Mouse (Mus musculus) stomach, embryonic 14.5 days (tissue): ENCODE measurements around the gene Smim7. TPM values are rescaled to one million over a fixed set of nuclear protein-coding genes. Genes with fewer than 3 reads are reported as not detected.
A peak's percentile ranks its signal among the peaks of the same experiment; 100 is the strongest.

Experiments
- ATAC-seq: fragments of 200-750 bp; cut with Nextera tagmentation; 2 replicates; pipeline ENCODE4 v1.8.0; 2017; ENCODE audit warnings: low read depth, moderate TSS enrichment; ENCODE audit not compliant: insufficient number of reproducible peaks, insufficient read depth, low FRiP score
- H3K27ac ChIP-seq: fragments of 300-500 bp; sonication (generic); 2 replicates; pipeline ENCODE4 v1.5.1; 2014; ENCODE audit warnings: mild to moderate bottlenecking, low read length, moderate library complexity, mixed read lengths
- H3K27me3 ChIP-seq: fragments of 300-500 bp; sonication (generic); 2 replicates; pipeline ENCODE4 v1.6.1; 2014; ENCODE audit warnings: low read length, control low read depth, mixed read lengths; ENCODE audit not compliant: control insufficient read depth, insufficient read depth
- H3K36me3 ChIP-seq: fragments of 300-500 bp; sonication (generic); 2 replicates; pipeline ENCODE4 v1.6.1; 2014; ENCODE audit warnings: mild to moderate bottlenecking, control low read depth, low read length, moderate library complexity, mixed read lengths; ENCODE audit not compliant: control insufficient read depth, insufficient read depth
- H3K4me1 ChIP-seq: fragments of 300-500 bp; sonication (generic); 2 replicates; pipeline ENCODE4 v1.6.1; 2014; ENCODE audit warnings: low read length, control low read depth, mixed read lengths; ENCODE audit not compliant: control insufficient read depth, insufficient read depth
- H3K4me2 ChIP-seq: fragments of 300-500 bp; sonication (generic); replicated peaks from 2 replicates; pipeline ENCODE4 v1.6.1; 2014; ENCODE audit warnings: low read depth, low read length, control low read depth
- H3K4me3 ChIP-seq: fragments of 300-500 bp; sonication (generic); 2 replicates; pipeline ENCODE4 v1.5.1; 2014; ENCODE audit warnings: low read depth, low read length, control low read depth
- H3K9ac ChIP-seq: fragments of 300-500 bp; sonication (generic); replicated peaks from 2 replicates; pipeline ENCODE4 v1.6.1; 2014; ENCODE audit warnings: low read depth, mild to moderate bottlenecking, control low read depth, low read length, moderate library complexity, mixed read lengths
- H3K9me3 ChIP-seq: fragments of 300-500 bp; sonication (generic); 2 replicates; pipeline ENCODE4 v1.6.1; 2016; ENCODE audit warnings: low read depth, low read length, control low read depth; ENCODE audit not compliant: control insufficient read depth
- WGBS: fragments of 180-500 bp; shearing (Covaris S2); extraction: QIAGEN DNeasy Blood & Tissue Kit; methylation state at CpG from one replicate; pipeline ENCODE4 v1.1.7; 2014; 5-methylcytosine and 5-hydroxymethylcytosine counted together
- polyA plus RNA-seq: library from polyadenylated mRNA; unstranded; fragments of >200 nt; fragmentation: Nextera tagmentation; extraction: Ambion mirVana; gene quantifications from 2 replicates; pipeline ENCODE4 v1.2.1, GENCODE M21; 2014

The Smim7 gene
- 150 and 154 TPM in 2 replicates for polyA plus RNA-seq

- under 1% methylated on average over 52 of the region's 52 CpGs for WGBS
- Histone ChIP-seq H3K36me3 (peaks cover 36% of the 10 kb centered on the region), H3K4me2 (peak within 1 kb of the TSS; percentile 97), H3K4me3 (peak within 1 kb of the TSS; percentile 65), H3K27me3 (no peaks in the 10 kb centered on the region), H3K27ac (peak within 1 kb of the TSS; percentile 94), H3K9ac (peak within 1 kb of the TSS; percentile 64), H3K4me1 (no peaks in the 10 kb centered on the region), H3K9me3 (no peaks in the 10 kb centered on the region)
- ATAC-seq, result peak; percentile 96
These were observed at the start of gene Smim7 for GRCm38 (mm10) chr8:72570633-72571610. Gene Smim7 (minus strand): TSS chr8:72571088.

- H3K9ac ChIP-seq, result no peak overlapping the region
- WGBS, result 58% methylated on average over 2 of the region's 2 CpGs
- no peak overlapping the region for H3K27ac ChIP-seq
- no peaks in the 10 kb centered on the region for H3K9me3 ChIP-seq
- H3K27me3 ChIP-seq, result no peaks in the 10 kb centered on the region
- no peak for ATAC-seq
- no peak overlapping the region for H3K4me2 ChIP-seq
- H3K4me3 ChIP-seq, result no peak overlapping the region
- no peaks in the 10 kb centered on the region for H3K36me3 ChIP-seq
- H3K4me1 ChIP-seq, result no peaks in the 10 kb centered on the region
These were observed 19.3 kb upstream of the Smim7 start for GRCm38 (mm10) chr8:72590198-72590597.

- 74% methylated on average over 7 of the region's 7 CpGs for WGBS
- Histone ChIP-seq H3K27me3 (no peaks in the 10 kb centered on the region), H3K27ac (no peak overlapping the region), H3K9ac (no peak overlapping the region), H3K9me3 (no peaks in the 10 kb centered on the region), H3K4me3 (no peak overlapping the region), H3K4me1 (no peaks in the 10 kb centered on the region), H3K4me2 (no peak overlapping the region), H3K36me3 (no peaks in the 10 kb centered on the region)
- no peak for ATAC-seq
These were observed 18.4 kb upstream of the Smim7 start for GRCm38 (mm10) chr8:72589286-72589685.

GRCm38 (mm10) chr8:72588865-72589264 is 18.0 kb upstream of the Smim7 start:
- H3K4me1 ChIP-seq, result no peaks in the 10 kb centered on the region
- H3K27ac ChIP-seq, result no peak overlapping the region
- H3K4me2 ChIP-seq, result no peak overlapping the region
- WGBS, result 89% methylated on average over 10 of the region's 10 CpGs
- no peak overlapping the region for H3K4me3 ChIP-seq
- no peak for ATAC-seq
- H3K9ac ChIP-seq, result no peak overlapping the region
- no peaks in the 10 kb centered on the region for H3K9me3 ChIP-seq
- no peaks in the 10 kb centered on the region for H3K36me3 ChIP-seq
- no peaks in the 10 kb centered on the region for H3K27me3 ChIP-seq

- 67% methylated on average over 6 of the region's 6 CpGs for WGBS
- H3K36me3 ChIP-seq, result no peaks in the 10 kb centered on the region
- no peak overlapping the region for H3K27ac ChIP-seq
- H3K9me3 ChIP-seq, result no peaks in the 10 kb centered on the region
- H3K4me2 ChIP-seq, result no peak overlapping the region
- H3K27me3 ChIP-seq, result no peaks in the 10 kb centered on the region
- no peaks in the 10 kb centered on the region for H3K4me1 ChIP-seq
- H3K4me3 ChIP-seq, result no peak overlapping the region
- H3K9ac ChIP-seq, result no peak overlapping the region
- ATAC-seq, result no peak
These were observed 16.9 kb upstream of the Smim7 start for GRCm38 (mm10) chr8:72587806-72588205.

- H3K27me3 ChIP-seq, result no peaks in the 10 kb centered on the region
- no peaks in the 10 kb centered on the region for H3K4me1 ChIP-seq
- no peak overlapping the region for H3K4me3 ChIP-seq
- no peak overlapping the region for H3K4me2 ChIP-seq
- no peaks in the 10 kb centered on the region for H3K9me3 ChIP-seq
- ATAC-seq, result no peak
- 69% methylated on average over 6 of the region's 6 CpGs for WGBS
- H3K9ac ChIP-seq, result no peak overlapping the region
- peaks cover 8% of the 10 kb centered on the region; the same call in 1 of the 2 replicates for H3K36me3 ChIP-seq
- H3K27ac ChIP-seq, result no peak overlapping the region
These were observed 13.5 kb upstream of the Smim7 start for GRCm38 (mm10) chr8:72584390-72584789.

- WGBS, result 83% methylated on average over 7 of the region's 7 CpGs
- Histone ChIP-seq H3K4me2 (no peak overlapping the region), H3K9me3 (no peaks in the 10 kb centered on the region), H3K4me3 (no peak overlapping the region), H3K27ac (no peak overlapping the region), H3K4me1 (no peaks in the 10 kb centered on the region), H3K27me3 (no peaks in the 10 kb centered on the region), H3K36me3 (peaks cover 8% of the 10 kb centered on the region; the same call in 1 of the 2 replicates), H3K9ac (no peak overlapping the region)
- no peak for ATAC-seq
These were observed 12.3 kb upstream of the Smim7 start for GRCm38 (mm10) chr8:72583056-72583771.

GRCm38 (mm10) chr8:72579374-72579773 is 8.5 kb upstream of the Smim7 start:
- H3K4me2 ChIP-seq, result no peak overlapping the region
- peaks cover 8% of the 10 kb centered on the region; the same call in 1 of the 2 replicates for H3K36me3 ChIP-seq
- no peak overlapping the region for H3K9ac ChIP-seq
- 65% methylated on average over 9 of the region's 9 CpGs for WGBS
- H3K4me3 ChIP-seq, result no peak overlapping the region
- H3K27ac ChIP-seq, result no peak overlapping the region
- no peak for ATAC-seq
- H3K4me1 ChIP-seq, result 0 out of 2 replicates have a peak, but pooled peaks cover 2% of the 10 kb centered on the region
- H3K27me3 ChIP-seq, result no peaks in the 10 kb centered on the region
- H3K9me3 ChIP-seq, result no peaks in the 10 kb centered on the region; the same call in 1 of the 2 replicates
